Mouse (Mus musculus) lung, embryonic 14.5 days (tissue): Measurements from ENCODE around the gene Olfr952. TPM values are rescaled to one million over a fixed set of nuclear protein-coding genes. Genes with fewer than 3 reads are reported as not detected.

Source experiments
- ATAC-seq: fragments of 200-750 bp; cut with Nextera tagmentation; 2 replicates; pipeline ENCODE4 v1.8.0; 2017; ENCODE audit warnings: mild to moderate bottlenecking, moderate TSS enrichment, moderate library complexity; ENCODE audit not compliant: insufficient read depth
- DNase-seq: peaks from one replicate; pipeline ENCODE4 v3.0.0-alpha.2; 2015
- H3K27ac ChIP-seq: fragments of 300-500 bp; sonication (generic); 2 replicates; pipeline ENCODE4 v1.5.1; 2014; ENCODE audit warnings: low read depth, mild to moderate bottlenecking, moderate library complexity
- H3K27me3 ChIP-seq: fragments of 300-500 bp; sonication (generic); 2 replicates; pipeline ENCODE4 v1.6.1; 2014; ENCODE audit warnings: low read length, control low read depth; ENCODE audit not compliant: insufficient read depth
- H3K36me3 ChIP-seq: fragments of 300-500 bp; sonication (generic); 2 replicates; pipeline ENCODE4 v1.6.1; 2014; ENCODE audit warnings: control low read depth; ENCODE audit not compliant: insufficient read depth
- H3K4me1 ChIP-seq: fragments of 300-500 bp; sonication (generic); 2 replicates; pipeline ENCODE4 v1.6.1; 2014; ENCODE audit warnings: antibody characterized with exemption, control low read depth; ENCODE audit not compliant: insufficient read depth
- H3K4me2 ChIP-seq: fragments of 300-500 bp; sonication (generic); 2 replicates; pipeline ENCODE4 v1.6.1; 2014; ENCODE audit warnings: mild to moderate bottlenecking
- H3K4me3 ChIP-seq: fragments of 300-500 bp; sonication (generic); 2 replicates; pipeline ENCODE4 v1.5.1; 2014; ENCODE audit warnings: low read depth, low read length
- H3K9ac ChIP-seq: fragments of 300-500 bp; sonication (generic); 2 replicates; pipeline ENCODE4 v1.6.1; 2014
- H3K9me3 ChIP-seq: fragments of 300-500 bp; sonication (generic); 2 replicates; pipeline ENCODE4 v1.6.1; 2016; ENCODE audit warnings: low read depth, low read length, control low read depth
- CTCF ChIP-seq: IDR thresholded peaks from 2 replicates; pipeline ENCODE4 v1.5.1; 2016; ENCODE audit warnings: antibody characterized with exemption, low read depth
- WGBS: fragments of 180-500 bp; shearing (Covaris S2); extraction: QIAGEN DNeasy Blood & Tissue Kit; methylation state at CpG from one replicate; pipeline ENCODE4 v1.1.7; 2014; 5-methylcytosine and 5-hydroxymethylcytosine counted together
- polyA plus RNA-seq: library from polyadenylated mRNA; unstranded; fragments of >200 nt; fragmentation: Nextera tagmentation; extraction: Ambion mirVana; gene quantifications from 2 replicates; pipeline ENCODE4 v1.2.1, GENCODE M21; 2014

Olfr952 gene
- not detected in 2 replicates for polyA plus RNA-seq

- no peak for DNase-seq
- Histone ChIP-seq H3K9ac (no peak within 1 kb of the TSS), H3K4me2 (no peak within 1 kb of the TSS), H3K27ac (no peak within 1 kb of the TSS), H3K27me3 (no peaks in the 10 kb centered on the region), H3K4me1 (no peaks in the 10 kb centered on the region), H3K4me3 (no peak within 1 kb of the TSS), H3K9me3 (no peaks in the 10 kb centered on the region), H3K36me3 (no peaks in the 10 kb centered on the region)
- ATAC-seq = no peak
- TF ChIP-seq CTCF = no peak
Observed at GRCm38 (mm10) chr9:39427048-39427447, at the start of gene Olfr952. TSS of gene Olfr952 (minus strand) at chr9:39427148.

GRCm38 (mm10) chr9:39471844-39472243 is 44.9 kb upstream of the Olfr952 start, which contains the start of gene Olfr955:
TSS of gene Olfr955 (minus strand) at chr9:39471944.
- Histone ChIP-seq H3K4me3 (no peak within 1 kb of the TSS), H3K9me3 (no peaks in the 10 kb centered on the region), H3K4me2 (no peak within 1 kb of the TSS), H3K9ac (no peak within 1 kb of the TSS), H3K36me3 (no peaks in the 10 kb centered on the region), H3K4me1 (no peaks in the 10 kb centered on the region), H3K27ac (no peak within 1 kb of the TSS), H3K27me3 (no peaks in the 10 kb centered on the region)
- ATAC-seq (no peak), DNase-seq (no peak)
- no peak for TF ChIP-seq CTCF
- 47% methylated on average over 1 of the region's 1 CpGs for WGBS

- DNase-seq (no peak), ATAC-seq (no peak)
- no peaks in the 10 kb centered on the region for H3K9me3 ChIP-seq
- no peak for TF ChIP-seq CTCF
- H3K27ac ChIP-seq = no peak within 1 kb of the TSS
- no peaks in the 10 kb centered on the region for H3K4me1 ChIP-seq
- no peak within 1 kb of the TSS for H3K4me3 ChIP-seq
- H3K27me3 ChIP-seq = no peaks in the 10 kb centered on the region
- WGBS = 75% methylated on average over 6 of the region's 6 CpGs
- no peak within 1 kb of the TSS for H3K4me2 ChIP-seq
- no peak within 1 kb of the TSS for H3K9ac ChIP-seq
- H3K36me3 ChIP-seq = no peaks in the 10 kb centered on the region
Observed at GRCm38 (mm10) chr9:39456401-39456800, 29.5 kb upstream of the Olfr952 start, which contains the start of gene Olfr954. TSS of gene Olfr954 (plus strand) at chr9:39456701.

- Histone ChIP-seq H3K4me1 (no peaks in the 10 kb centered on the region), H3K4me2 (no peak within 1 kb of the TSS), H3K9ac (no peak within 1 kb of the TSS), H3K36me3 (no peaks in the 10 kb centered on the region), H3K27ac (no peak within 1 kb of the TSS), H3K27me3 (no peaks in the 10 kb centered on the region), H3K4me3 (no peak within 1 kb of the TSS), H3K9me3 (no peaks in the 10 kb centered on the region)
- ATAC-seq (no peak), DNase-seq (no peak)
- WGBS = 92% methylated on average over 2 of the region's 2 CpGs
- no peak for TF ChIP-seq CTCF
Observed at GRCm38 (mm10) chr9:39387110-39387509, 39.8 kb downstream of the Olfr952 start, which contains the start of gene Olfr951. TSS of gene Olfr951 (plus strand) at chr9:39387410.

Other genes starting within 250 kb of the Olfr952 start
- not detected in 2 replicates for gene Olfr944, start 225.2 kb downstream of the Olfr952 start, polyA plus RNA-seq
- gene Olfr1537, start 177.2 kb downstream of the Olfr952 start, polyA plus RNA-seq = not detected in 2 replicates
- not detected in 2 replicates for gene Olfr945, start 150.3 kb downstream of the Olfr952 start, polyA plus RNA-seq
- not detected in 2 replicates for gene Olfr948, start 101.1 kb downstream of the Olfr952 start, polyA plus RNA-seq
- not detected in 2 replicates for gene Olfr951, start 39.7 kb downstream of the Olfr952 start, polyA plus RNA-seq
- not detected in 2 replicates for gene Olfr954, start 29.6 kb upstream of the Olfr952 start, polyA plus RNA-seq
- not detected in 2 replicates for gene Olfr955, start 44.8 kb upstream of the Olfr952 start, polyA plus RNA-seq
- gene Olfr44, start 66.8 kb upstream of the Olfr952 start, polyA plus RNA-seq = not detected in 2 replicates
- not detected in 2 replicates for gene Olfr957, start 88.7 kb upstream of the Olfr952 start, polyA plus RNA-seq
- not detected in 2 replicates for gene Olfr958, start 126.9 kb upstream of the Olfr952 start, polyA plus RNA-seq
- not detected in 2 replicates for gene Olfr959, start 148.4 kb upstream of the Olfr952 start, polyA plus RNA-seq
- gene AW551984, start 177.3 kb upstream of the Olfr952 start, polyA plus RNA-seq = 10.4 and 11.7 TPM in 2 replicates
- not detected in 2 replicates for gene Olfr148, start 183.5 kb upstream of the Olfr952 start, polyA plus RNA-seq
- gene Olfr960, start 194.2 kb upstream of the Olfr952 start, polyA plus RNA-seq = not detected in 2 replicates
- not detected in 2 replicates for gene Olfr961, start 217.9 kb upstream of the Olfr952 start, polyA plus RNA-seq
- not detected in 2 replicates for gene Olfr963, start 240.1 kb upstream of the Olfr952 start, polyA plus RNA-seq